Mouse (Mus musculus): ENCODE measurements around the gene Sema6b. TPM values are rescaled to one million over a fixed set of nuclear protein-coding genes. Genes with fewer than 3 reads are reported as not detected.

The Sema6b gene
- 16.4 and 18.2 TPM in 2 replicates for polyA plus RNA-seq (2014; fragmentation: Nextera tagmentation; extraction: Ambion mirVana)

GRCm38 (mm10) chr17:56139858-56140595 lies at the start of gene Sema6b:
Sema6b (minus strand) TSS chr17:56140343.
- 2% methylated on average over 73 of the region's 79 CpGs for WGBS
- H3K4me2 ChIP-seq (ENCODE audit: low read length): peak within 1 kb of the TSS; percentile 70
- H3K4me3 ChIP-seq (replicated peaks; ENCODE audit: low read depth, low read length): peak within 1 kb of the TSS; percentile 91
- H3K27ac ChIP-seq (replicated peaks; ENCODE audit: low read depth, low read length): peak within 1 kb of the TSS; percentile 83
- H3K9me3 ChIP-seq (ENCODE audit: control insufficient read depth, low read length): no peaks in the 10 kb centered on the region
- DNase-seq (peak; percentile 90), ATAC-seq (ENCODE audit: low FRiP score, low TSS enrichment) (peak; percentile 47)
- H3K9ac ChIP-seq (replicated peaks; ENCODE audit: low read length): peak within 1 kb of the TSS; percentile 87
- H3K27me3 ChIP-seq (ENCODE audit: control insufficient read depth, insufficient read depth, low read length): peaks cover 15% of the 10 kb centered on the region; the same call in 1 of the 2 replicates
- H3K36me3 ChIP-seq (ENCODE audit: control insufficient read depth, insufficient read depth, low read length): no peaks in the 10 kb centered on the region
- peaks cover 35% of the 10 kb centered on the region for H3K4me1 ChIP-seq (ENCODE audit: control insufficient read depth, insufficient read depth, low read length)

- Histone ChIP-seq H3K9me3 (ENCODE audit: control insufficient read depth, low read length) (no peaks in the 10 kb centered on the region), H3K4me1 (ENCODE audit: control insufficient read depth, insufficient read depth, low read length) (peaks cover 13% of the 10 kb centered on the region), H3K27me3 (ENCODE audit: control insufficient read depth, insufficient read depth, low read length) (no peaks in the 10 kb centered on the region), H3K36me3 (ENCODE audit: control insufficient read depth, insufficient read depth, low read length) (peaks cover 57% of the 10 kb centered on the region), H3K4me2 (ENCODE audit: low read length) (no peak overlapping the region; the same call in 1 of the 2 replicates), H3K9ac (replicated peaks; ENCODE audit: low read length) (no peak overlapping the region), H3K27ac (replicated peaks; ENCODE audit: low read depth, low read length) (peak overlapping the region; percentile 70), H3K4me3 (replicated peaks; ENCODE audit: low read depth, low read length) (no peak overlapping the region)
- ATAC-seq (ENCODE audit: low FRiP score, low TSS enrichment): no peak
- 36% methylated on average over 11 of the region's 11 CpGs for WGBS
- peak; percentile 54 for DNase-seq
These were observed 45.4 kb upstream of the Sema6b start for GRCm38 (mm10) chr17:56185281-56186141.

- Histone ChIP-seq H3K9me3 (ENCODE audit: control insufficient read depth, low read length) (no peaks in the 10 kb centered on the region), H3K27me3 (ENCODE audit: control insufficient read depth, insufficient read depth, low read length) (no peaks in the 10 kb centered on the region), H3K9ac (replicated peaks; ENCODE audit: low read length) (peak within 1 kb of the TSS; percentile 70), H3K27ac (replicated peaks; ENCODE audit: low read depth, low read length) (peak within 1 kb of the TSS; percentile 55), H3K4me2 (ENCODE audit: low read length) (peak within 1 kb of the TSS; percentile 66), H3K4me1 (ENCODE audit: control insufficient read depth, insufficient read depth, low read length) (peaks cover 13% of the 10 kb centered on the region), H3K36me3 (ENCODE audit: control insufficient read depth, insufficient read depth, low read length) (peaks cover 57% of the 10 kb centered on the region), H3K4me3 (replicated peaks; ENCODE audit: low read depth, low read length) (peak within 1 kb of the TSS; percentile 78)
- peak; percentile 93 for ATAC-seq (ENCODE audit: low FRiP score, low TSS enrichment)
- peak; percentile 98 for DNase-seq
- under 1% methylated on average over 47 of the region's 47 CpGs for WGBS
These were observed 43.5 kb upstream of the Sema6b start, which contains the start of gene Mydgf for GRCm38 (mm10) chr17:56183658-56184103. Mydgf (minus strand) TSS chr17:56183920.

- no peaks in the 10 kb centered on the region for H3K27me3 ChIP-seq (ENCODE audit: control insufficient read depth, insufficient read depth, low read length)
- DNase-seq (no peak), ATAC-seq (ENCODE audit: low FRiP score, low TSS enrichment) (peak; percentile 16; the same call in 1 of the 2 replicates)
- H3K4me2 ChIP-seq (ENCODE audit: low read length): peak overlapping the region; percentile 66
- H3K36me3 ChIP-seq (ENCODE audit: control insufficient read depth, insufficient read depth, low read length): peaks cover 53% of the 10 kb centered on the region
- H3K9me3 ChIP-seq (ENCODE audit: control insufficient read depth, low read length): no peaks in the 10 kb centered on the region
- H3K9ac ChIP-seq (replicated peaks; ENCODE audit: low read length): peak overlapping the region; percentile 70
- WGBS: 3% methylated on average over 14 of the region's 14 CpGs
- peak overlapping the region; percentile 78 for H3K4me3 ChIP-seq (replicated peaks; ENCODE audit: low read depth, low read length)
- peak overlapping the region; percentile 55 for H3K27ac ChIP-seq (replicated peaks; ENCODE audit: low read depth, low read length)
- H3K4me1 ChIP-seq (ENCODE audit: control insufficient read depth, insufficient read depth, low read length): peaks cover 13% of the 10 kb centered on the region
These were observed 43.0 kb upstream of the Sema6b start for GRCm38 (mm10) chr17:56182975-56183657.

GRCm38 (mm10) chr17:56175416-56175815 lies 35.3 kb upstream of the Sema6b start:
- DNase-seq: no peak
- Histone ChIP-seq H3K27ac (replicated peaks; ENCODE audit: low read depth, low read length) (no peak overlapping the region), H3K36me3 (ENCODE audit: control insufficient read depth, insufficient read depth, low read length) (peaks cover 56% of the 10 kb centered on the region), H3K27me3 (ENCODE audit: control insufficient read depth, insufficient read depth, low read length) (no peaks in the 10 kb centered on the region), H3K4me1 (ENCODE audit: control insufficient read depth, insufficient read depth, low read length) (no peaks in the 10 kb centered on the region), H3K4me2 (ENCODE audit: low read length) (no peak overlapping the region), H3K4me3 (replicated peaks; ENCODE audit: low read depth, low read length) (no peak overlapping the region), H3K9ac (replicated peaks; ENCODE audit: low read length) (no peak overlapping the region), H3K9me3 (ENCODE audit: control insufficient read depth, low read length) (no peaks in the 10 kb centered on the region)
- 95% methylated on average over 3 of the region's 3 CpGs for WGBS
- no peak for ATAC-seq (ENCODE audit: low FRiP score, low TSS enrichment)

- Histone ChIP-seq H3K9ac (replicated peaks; ENCODE audit: low read length) (no peak overlapping the region), H3K9me3 (ENCODE audit: control insufficient read depth, low read length) (no peaks in the 10 kb centered on the region), H3K27ac (replicated peaks; ENCODE audit: low read depth, low read length) (no peak overlapping the region), H3K4me1 (ENCODE audit: control insufficient read depth, insufficient read depth, low read length) (no peaks in the 10 kb centered on the region), H3K4me2 (ENCODE audit: low read length) (no peak overlapping the region), H3K4me3 (replicated peaks; ENCODE audit: low read depth, low read length) (no peak overlapping the region), H3K27me3 (ENCODE audit: control insufficient read depth, insufficient read depth, low read length) (no peaks in the 10 kb centered on the region), H3K36me3 (ENCODE audit: control insufficient read depth, insufficient read depth, low read length) (peaks cover 39% of the 10 kb centered on the region)
- 62% methylated on average over 10 of the region's 10 CpGs for WGBS
- DNase-seq: no peak
- ATAC-seq (ENCODE audit: low FRiP score, low TSS enrichment): no peak
These were observed 33.4 kb upstream of the Sema6b start for GRCm38 (mm10) chr17:56173401-56174046.

GRCm38 (mm10) chr17:56171881-56172280 lies 31.7 kb upstream of the Sema6b start:
- no peak overlapping the region for H3K9ac ChIP-seq (replicated peaks; ENCODE audit: low read length)
- no peak overlapping the region for H3K4me3 ChIP-seq (replicated peaks; ENCODE audit: low read depth, low read length)
- no peaks in the 10 kb centered on the region for H3K27me3 ChIP-seq (ENCODE audit: control insufficient read depth, insufficient read depth, low read length)
- no peaks in the 10 kb centered on the region for H3K9me3 ChIP-seq (ENCODE audit: control insufficient read depth, low read length)
- DNase-seq (no peak), ATAC-seq (ENCODE audit: low FRiP score, low TSS enrichment) (no peak)
- 94% methylated on average over 17 of the region's 17 CpGs for WGBS
- no peak overlapping the region for H3K27ac ChIP-seq (replicated peaks; ENCODE audit: low read depth, low read length)
- no peak overlapping the region for H3K4me2 ChIP-seq (ENCODE audit: low read length)
- peaks cover 24% of the 10 kb centered on the region for H3K36me3 ChIP-seq (ENCODE audit: control insufficient read depth, insufficient read depth, low read length)
- H3K4me1 ChIP-seq (ENCODE audit: control insufficient read depth, insufficient read depth, low read length): no peaks in the 10 kb centered on the region

- Histone ChIP-seq H3K4me2 (ENCODE audit: low read length) (no peak overlapping the region), H3K9ac (replicated peaks; ENCODE audit: low read length) (no peak overlapping the region), H3K36me3 (ENCODE audit: control insufficient read depth, insufficient read depth, low read length) (peaks cover 20% of the 10 kb centered on the region), H3K4me1 (ENCODE audit: control insufficient read depth, insufficient read depth, low read length) (no peaks in the 10 kb centered on the region), H3K27ac (replicated peaks; ENCODE audit: low read depth, low read length) (no peak overlapping the region), H3K4me3 (replicated peaks; ENCODE audit: low read depth, low read length) (no peak overlapping the region), H3K9me3 (ENCODE audit: control insufficient read depth, low read length) (no peaks in the 10 kb centered on the region), H3K27me3 (ENCODE audit: control insufficient read depth, insufficient read depth, low read length) (no peaks in the 10 kb centered on the region)
- ATAC-seq (ENCODE audit: low FRiP score, low TSS enrichment) (no peak), DNase-seq (no peak)
- WGBS: 77% methylated on average over 9 of the region's 9 CpGs
These were observed 31.3 kb upstream of the Sema6b start for GRCm38 (mm10) chr17:56171456-56171855.
